Mouse (Mus musculus): ENCODE measurements around the gene Smco3. TPM values are rescaled to one million over a fixed set of nuclear protein-coding genes. Genes with fewer than 3 reads are reported as not detected.
"Not testable (repeated sequence)": the region's sequence is repeated elsewhere in the genome, so short reads cannot be mapped to it uniquely, and the experiment has no call there.

Gene Smco3
- polyA plus RNA-seq, 1 experiment: not detected

DNA sequence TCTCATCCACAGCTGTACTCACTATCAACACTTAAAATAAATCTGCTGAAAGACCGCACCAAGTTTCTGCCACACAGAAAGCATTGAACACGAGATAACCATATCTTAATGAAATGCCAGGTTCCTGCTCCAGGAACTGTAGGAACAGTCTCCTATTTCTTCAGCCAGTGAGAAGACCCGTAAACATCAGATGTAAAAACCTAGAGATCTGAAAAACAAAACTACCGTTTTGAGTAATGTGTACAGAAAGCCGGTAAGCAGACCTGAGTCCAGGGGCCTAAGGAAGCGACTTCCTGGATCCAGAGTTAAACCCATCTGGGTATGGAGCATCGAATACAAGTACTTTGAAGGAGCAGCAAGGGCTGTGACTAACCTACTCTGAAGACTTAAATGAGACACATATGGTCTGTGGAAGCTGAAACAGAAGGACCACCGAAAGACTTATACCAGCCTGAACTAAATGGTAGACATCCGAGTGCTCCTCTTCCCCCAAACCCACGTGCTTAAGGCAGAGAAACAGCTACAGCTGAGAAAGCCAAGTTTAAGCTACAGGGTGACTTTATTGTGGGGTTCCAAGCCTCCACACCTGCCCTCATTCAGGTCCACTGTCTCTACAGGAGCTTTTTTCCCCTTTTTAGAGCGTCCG, 32.0 kb downstream of the Smco3 start:
- Histone ChIP-seq H3K27ac (ENCODE audit: insufficient read depth, low read length) (0 out of 2 replicates have a peak overlapping the region, but pooled peaks have one; percentile 90), H3K4me3 (ENCODE audit: insufficient read depth, low read length) (peak overlapping the region; percentile 42), H3K4me1 (ENCODE audit: control insufficient read depth, insufficient read depth, low read length) (no peaks in the 10 kb centered on the region; the same call in 1 of the 2 replicates)
- TF ChIP-seq CTCF (IDR thresholded peaks at IDR 0.05; ENCODE audit: borderline replicate concordance, insufficient read depth, low read length) (no peak), POLR2A (IDR thresholded peaks at IDR 0.05; ENCODE audit: low read depth, low read length) (no peak; the same call in 1 of the 2 replicates)

DNA sequence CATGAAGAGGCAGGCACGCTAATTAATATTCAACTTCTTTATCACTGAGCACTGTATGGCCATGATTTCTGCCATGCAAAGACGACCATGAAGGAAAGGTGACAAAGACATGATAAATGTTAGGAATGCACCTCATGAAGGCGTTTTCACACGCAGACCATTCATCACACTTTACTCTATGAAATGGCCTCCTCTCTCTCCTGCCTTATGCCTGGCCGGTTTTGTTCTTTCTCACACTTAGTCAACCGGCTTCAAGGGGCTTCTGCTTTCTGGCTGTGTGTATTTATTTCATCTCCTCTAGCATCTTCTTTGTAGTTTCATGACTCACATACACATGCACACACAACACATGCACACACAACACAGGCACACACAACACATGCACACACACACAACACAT, 34.0 kb downstream of the Smco3 start:
- no peak; the same call in 1 of the 2 replicates for TF ChIP-seq POLR2A (IDR thresholded peaks at IDR 0.05; ENCODE audit: low read depth, low read length)
- no peak for TF ChIP-seq CTCF (IDR thresholded peaks at IDR 0.05; ENCODE audit: borderline replicate concordance, insufficient read depth, low read length)
- no peaks in the 10 kb centered on the region; the same call in 1 of the 2 replicates for H3K4me1 ChIP-seq (ENCODE audit: control insufficient read depth, insufficient read depth, low read length)
- no peak overlapping the region for H3K4me3 ChIP-seq (ENCODE audit: insufficient read depth, low read length)
- H3K27ac ChIP-seq (ENCODE audit: insufficient read depth, low read length): no peak overlapping the region

DNA sequence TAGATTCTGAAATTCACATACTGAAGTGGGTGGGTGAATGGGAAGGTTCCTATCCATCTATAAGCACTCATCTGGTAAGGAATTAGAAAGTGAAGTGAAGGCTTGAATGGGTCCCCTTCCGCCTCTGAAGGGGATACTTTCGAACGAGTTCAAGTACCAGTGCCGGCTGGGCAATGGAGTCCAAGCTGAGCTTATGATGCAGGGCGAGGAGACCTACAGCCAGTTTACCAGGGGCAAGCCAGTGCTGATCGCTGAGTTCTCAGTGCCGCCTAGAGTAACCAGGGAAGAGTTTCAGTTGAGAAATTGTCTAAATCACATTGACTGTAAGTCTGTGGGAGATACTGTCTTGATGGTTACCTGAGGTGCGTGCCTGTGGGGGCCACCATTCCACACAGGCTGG, 34.5 kb downstream of the Smco3 start:
- Histone ChIP-seq H3K4me3 (ENCODE audit: insufficient read depth, low read length) (no peak overlapping the region), H3K27ac (ENCODE audit: insufficient read depth, low read length) (no peak overlapping the region), H3K4me1 (ENCODE audit: control insufficient read depth, insufficient read depth, low read length) (no peaks in the 10 kb centered on the region; the same call in 1 of the 2 replicates)
- no peak for TF ChIP-seq POLR2A (IDR thresholded peaks at IDR 0.05; ENCODE audit: low read depth, low read length)
- no peak for TF ChIP-seq CTCF (IDR thresholded peaks at IDR 0.05; ENCODE audit: borderline replicate concordance, insufficient read depth, low read length)

DNA sequence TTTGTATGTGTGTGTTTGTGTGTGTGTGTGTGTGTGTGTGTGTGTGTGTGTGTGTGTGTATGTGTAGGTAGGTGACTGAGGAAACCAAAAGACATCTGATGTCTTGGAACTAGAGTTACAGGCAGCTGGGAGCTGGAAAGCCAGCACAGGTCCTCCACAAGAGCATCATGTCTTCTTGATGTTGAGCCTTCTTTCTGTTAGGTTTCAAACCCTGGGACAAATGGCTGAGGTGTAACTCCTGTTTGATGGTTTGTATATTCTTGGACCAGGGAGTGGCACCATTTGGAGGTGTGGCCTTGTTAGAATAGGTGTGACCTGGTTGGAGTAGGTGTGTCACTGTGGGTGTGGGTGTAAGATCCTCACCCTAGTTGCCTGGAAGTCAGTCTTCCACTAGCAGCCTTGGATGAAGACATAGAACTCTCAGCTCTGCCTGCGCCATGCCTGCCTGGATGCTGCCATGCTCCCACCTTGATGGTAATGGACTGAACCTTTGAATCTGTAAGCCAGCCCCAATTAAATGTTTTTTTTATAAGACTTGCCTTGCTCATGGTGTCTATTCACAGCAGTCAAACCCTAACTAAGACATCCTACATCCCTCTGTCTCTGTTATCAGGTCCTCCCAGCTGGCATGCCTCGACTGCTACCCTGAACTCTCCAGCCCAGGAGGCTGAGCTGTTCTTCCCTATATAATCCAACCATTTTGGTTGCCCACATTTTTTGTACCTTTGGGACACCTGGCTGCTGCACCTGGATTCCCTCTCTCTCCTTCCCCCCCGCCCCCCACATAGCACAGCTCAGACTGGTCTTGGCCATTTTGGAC, 37.2 kb downstream of the Smco3 start:
- not testable (repeated sequence) for H3K4me3 ChIP-seq (ENCODE audit: insufficient read depth, low read length); H3K27ac ChIP-seq (ENCODE audit: insufficient read depth, low read length); H3K4me1 ChIP-seq (ENCODE audit: control insufficient read depth, insufficient read depth, low read length)

DNA sequence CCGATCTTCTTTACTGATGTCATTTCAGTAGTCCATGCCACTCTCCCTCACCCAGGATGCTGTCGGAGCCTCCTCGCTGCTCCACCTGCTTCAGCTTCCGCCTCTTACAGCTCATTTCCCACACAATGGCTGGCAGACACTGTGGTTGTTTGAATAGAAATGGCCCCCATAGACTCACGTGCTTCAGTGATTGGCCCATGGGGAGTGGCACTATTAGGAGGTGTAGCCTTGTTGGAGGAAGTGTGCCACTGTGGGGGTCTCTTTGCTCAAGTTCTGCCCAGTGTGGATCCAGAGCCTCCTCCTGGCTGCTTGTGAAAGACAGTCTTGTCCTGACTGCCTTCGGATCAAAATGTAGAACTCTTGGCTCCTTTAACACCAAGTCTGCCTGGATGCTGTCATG, 39.4 kb downstream of the Smco3 start:
- H3K27ac ChIP-seq (ENCODE audit: insufficient read depth, low read length): no peak overlapping the region
- H3K4me3 ChIP-seq (ENCODE audit: insufficient read depth, low read length): no peak overlapping the region
- TF ChIP-seq CTCF (IDR thresholded peaks at IDR 0.05; ENCODE audit: borderline replicate concordance, insufficient read depth, low read length) (no peak), POLR2A (IDR thresholded peaks at IDR 0.05; ENCODE audit: low read depth, low read length) (no peak)
- H3K4me1 ChIP-seq (ENCODE audit: control insufficient read depth, insufficient read depth, low read length): no peaks in the 10 kb centered on the region; the same call in 1 of the 2 replicates

DNA sequence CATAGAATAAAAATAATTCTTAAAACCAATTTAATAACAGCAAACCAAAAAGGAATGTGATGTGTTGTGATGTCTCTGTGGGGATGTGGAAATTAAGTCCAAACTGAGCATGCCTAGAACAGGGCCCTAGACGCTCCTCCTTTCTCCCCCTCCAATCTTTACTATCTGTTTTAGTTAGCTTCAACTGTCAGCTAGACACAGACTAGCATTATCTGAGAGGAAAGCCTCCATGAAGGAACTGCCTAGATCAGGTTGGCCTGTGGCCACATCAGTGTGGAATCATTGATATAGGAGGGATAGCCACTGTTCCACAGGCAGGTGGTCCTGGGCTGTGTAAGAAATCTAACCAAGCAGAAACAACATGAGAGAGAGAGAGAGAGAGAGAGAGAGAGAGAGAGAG, 40.1 kb downstream of the Smco3 start:
- H3K27ac ChIP-seq (ENCODE audit: insufficient read depth, low read length): no peak overlapping the region
- H3K4me3 ChIP-seq (ENCODE audit: insufficient read depth, low read length): no peak overlapping the region
- no peaks in the 10 kb centered on the region; the same call in 1 of the 2 replicates for H3K4me1 ChIP-seq (ENCODE audit: control insufficient read depth, insufficient read depth, low read length)
- TF ChIP-seq POLR2A (IDR thresholded peaks at IDR 0.05; ENCODE audit: low read depth, low read length) (no peak), CTCF (IDR thresholded peaks at IDR 0.05; ENCODE audit: borderline replicate concordance, insufficient read depth, low read length) (no peak)

DNA sequence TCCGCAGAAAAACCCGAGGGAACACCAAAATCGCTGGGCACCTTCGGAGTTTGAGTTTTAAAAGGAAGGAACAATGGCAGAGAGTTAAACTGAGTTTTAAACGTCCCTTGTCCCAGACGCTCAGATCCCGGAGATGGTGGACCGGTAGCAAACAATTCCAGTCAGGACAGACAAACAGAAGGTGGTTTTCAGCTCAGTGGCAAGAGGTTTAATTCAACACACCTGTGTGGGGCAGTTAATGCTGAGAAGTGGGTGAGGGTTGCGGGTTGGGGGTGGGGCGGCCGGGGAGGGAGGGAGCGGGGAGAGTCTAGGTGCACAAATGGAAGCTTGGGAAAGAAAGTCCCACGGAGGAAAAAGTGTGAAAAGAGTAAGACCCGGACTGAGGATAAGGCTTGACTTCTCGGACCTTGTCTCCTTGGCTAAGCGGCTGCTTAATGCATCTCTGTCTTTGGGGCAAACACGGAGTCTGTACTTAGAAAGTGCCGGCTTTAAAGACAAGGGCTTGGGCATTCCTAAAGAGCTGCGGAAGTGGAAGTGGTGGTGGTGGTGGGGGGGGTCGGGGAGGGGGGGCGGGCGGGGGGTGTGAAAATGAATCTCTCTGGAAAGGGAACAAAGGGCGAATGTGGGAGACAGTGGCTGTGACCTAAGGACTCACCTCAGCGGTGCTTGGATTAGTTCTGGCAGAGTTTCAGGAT, 41.3 kb downstream of the Smco3 start:
- H3K27ac ChIP-seq (ENCODE audit: insufficient read depth, low read length): no peak overlapping the region
- peak overlapping the region; percentile 39 for H3K4me3 ChIP-seq (ENCODE audit: insufficient read depth, low read length)
- TF ChIP-seq POLR2A (IDR thresholded peaks at IDR 0.05; ENCODE audit: low read depth, low read length): no peak
- TF ChIP-seq CTCF (IDR thresholded peaks at IDR 0.05; ENCODE audit: borderline replicate concordance, insufficient read depth, low read length): no peak
- no peaks in the 10 kb centered on the region; the same call in 1 of the 2 replicates for H3K4me1 ChIP-seq (ENCODE audit: control insufficient read depth, insufficient read depth, low read length)

DNA sequence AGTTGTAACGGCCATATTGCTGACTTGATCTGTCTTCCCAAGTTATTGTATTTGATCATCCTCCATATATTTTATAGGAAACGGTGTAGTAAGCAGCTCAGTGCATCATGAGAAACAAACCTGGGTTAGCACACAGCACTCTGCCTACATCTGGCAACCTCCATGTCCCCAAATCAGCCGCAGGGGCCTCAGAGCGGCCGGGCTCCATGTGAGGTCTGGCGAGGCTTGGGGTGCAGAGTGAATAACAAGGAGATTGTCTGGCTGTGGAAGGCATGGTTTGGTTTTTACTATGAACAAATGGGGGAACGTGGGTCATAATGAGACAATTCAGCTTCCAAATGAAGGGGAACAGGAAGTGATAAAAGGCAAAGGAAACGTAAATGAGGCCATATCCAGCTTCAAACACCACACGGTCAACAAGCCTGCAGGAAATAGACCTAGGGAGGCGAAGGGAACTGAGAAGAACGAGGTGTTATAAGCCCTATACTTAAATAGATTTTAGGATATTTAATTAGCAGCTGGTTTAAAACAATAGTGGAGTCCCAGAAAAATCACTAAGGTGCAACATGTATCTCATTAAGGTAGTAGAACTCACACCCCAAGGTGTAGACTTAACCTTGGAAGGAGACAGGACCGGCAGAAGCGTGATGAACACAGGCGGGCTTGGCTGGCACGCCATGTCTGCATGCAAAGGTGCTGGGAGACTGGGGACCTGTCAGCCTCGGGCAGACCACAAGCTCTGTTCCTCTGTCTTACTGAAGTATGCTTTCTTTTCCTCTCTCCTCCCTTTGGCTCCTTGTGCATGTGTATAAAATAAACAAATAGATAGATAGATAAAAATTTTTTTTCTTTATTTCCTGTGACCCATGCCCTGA, 42.1 kb downstream of the Smco3 start:
- Histone ChIP-seq H3K4me1 (ENCODE audit: control insufficient read depth, insufficient read depth, low read length) (no peaks in the 10 kb centered on the region; the same call in 1 of the 2 replicates), H3K4me3 (ENCODE audit: insufficient read depth, low read length) (peak overlapping the region; percentile 39; the same call in 1 of the 2 replicates), H3K27ac (ENCODE audit: insufficient read depth, low read length) (no peak overlapping the region)
- TF ChIP-seq POLR2A (IDR thresholded peaks at IDR 0.05; ENCODE audit: low read depth, low read length): no peak
- TF ChIP-seq CTCF (IDR thresholded peaks at IDR 0.05; ENCODE audit: borderline replicate concordance, insufficient read depth, low read length): no peak

DNA sequence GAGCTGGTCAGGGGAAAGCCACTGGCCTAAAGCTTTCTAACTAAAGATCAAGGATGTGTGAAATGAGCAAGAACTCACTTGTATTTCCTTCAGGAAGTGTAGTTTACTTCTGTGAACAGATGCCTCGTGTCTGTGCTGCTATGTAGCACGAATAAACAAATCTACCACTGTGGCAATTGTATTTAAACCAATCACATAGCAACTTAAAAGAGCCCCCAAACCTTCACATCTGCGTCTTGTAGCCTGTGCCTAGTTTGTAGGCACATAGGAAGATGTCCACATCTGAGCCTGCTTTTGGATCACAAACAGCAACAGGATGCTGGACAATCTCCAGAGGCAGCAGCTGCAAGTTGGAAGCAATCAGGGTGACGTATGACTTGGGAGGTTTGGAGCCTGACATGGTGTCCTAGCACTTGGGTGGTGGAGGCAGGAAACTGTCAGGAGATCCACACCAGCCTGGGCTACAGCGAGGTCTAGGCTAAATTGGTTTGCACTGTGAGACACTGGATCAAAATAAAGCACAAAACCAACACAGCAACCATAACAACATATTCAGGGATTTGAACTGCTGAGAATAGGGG, 45.8 kb downstream of the Smco3 start:
- Histone ChIP-seq H3K4me1 (ENCODE audit: control insufficient read depth, insufficient read depth, low read length) (no peaks in the 10 kb centered on the region; the same call in 1 of the 2 replicates), H3K4me3 (ENCODE audit: insufficient read depth, low read length) (no peak overlapping the region), H3K27ac (ENCODE audit: insufficient read depth, low read length) (no peak overlapping the region)
- TF ChIP-seq POLR2A (IDR thresholded peaks at IDR 0.05; ENCODE audit: low read depth, low read length): no peak
- TF ChIP-seq CTCF (IDR thresholded peaks at IDR 0.05; ENCODE audit: borderline replicate concordance, insufficient read depth, low read length): no peak

Data from embryonic fibroblast, embryonic 13.5 days (primary cell).